Mouse (Mus musculus): ENCODE results near the gene Ahsa2. TPM values are rescaled to one million over a fixed set of nuclear protein-coding genes. Genes with fewer than 3 reads are reported as not detected.

Gene Ahsa2
- polyA plus RNA-seq (2017; shearing (Covaris generic)), result 92.7 TPM

DNA sequence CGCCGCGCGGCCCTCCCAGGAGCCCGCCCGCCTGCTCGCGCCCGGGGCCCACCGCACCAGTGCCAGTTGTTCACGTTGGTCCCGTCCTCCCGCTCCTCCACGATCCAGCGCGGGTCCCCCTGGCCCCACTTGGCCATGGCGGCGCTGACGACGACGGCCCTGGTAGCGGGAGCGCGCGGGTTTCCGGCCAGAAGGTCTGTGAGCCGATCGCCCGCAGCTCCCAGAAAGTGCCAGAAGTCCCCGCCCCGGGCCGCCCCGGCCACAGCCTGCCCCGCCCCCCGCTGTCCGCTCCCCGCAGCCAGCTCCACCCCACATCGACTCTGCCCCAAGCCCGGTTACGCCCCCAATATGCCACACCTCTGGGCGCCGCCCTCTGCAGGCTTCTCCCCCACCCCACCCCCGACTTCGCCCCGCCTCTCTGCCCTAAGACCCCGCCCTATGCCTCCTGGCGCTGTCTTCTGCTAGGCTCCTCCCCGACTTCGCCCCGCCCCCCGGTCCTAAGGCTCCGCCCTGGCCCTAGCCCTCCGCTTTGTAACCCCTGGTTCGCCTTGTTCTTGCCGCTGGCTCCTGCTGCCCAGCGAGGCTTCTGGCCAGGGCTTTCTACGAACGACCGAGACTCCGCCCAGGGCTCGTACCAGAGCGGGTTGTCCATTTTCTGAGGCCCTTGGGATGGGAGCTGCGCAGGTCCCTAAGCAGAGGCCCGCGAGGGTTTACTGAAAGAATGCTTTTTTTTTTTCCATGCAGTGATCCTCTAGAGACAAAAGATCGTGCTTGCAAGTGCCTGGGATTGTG lies at the start of gene Ahsa2:
Gene Ahsa2, minus strand, starts transcription at position 313 of the 792 bp plus-strand sequence.

DNA sequence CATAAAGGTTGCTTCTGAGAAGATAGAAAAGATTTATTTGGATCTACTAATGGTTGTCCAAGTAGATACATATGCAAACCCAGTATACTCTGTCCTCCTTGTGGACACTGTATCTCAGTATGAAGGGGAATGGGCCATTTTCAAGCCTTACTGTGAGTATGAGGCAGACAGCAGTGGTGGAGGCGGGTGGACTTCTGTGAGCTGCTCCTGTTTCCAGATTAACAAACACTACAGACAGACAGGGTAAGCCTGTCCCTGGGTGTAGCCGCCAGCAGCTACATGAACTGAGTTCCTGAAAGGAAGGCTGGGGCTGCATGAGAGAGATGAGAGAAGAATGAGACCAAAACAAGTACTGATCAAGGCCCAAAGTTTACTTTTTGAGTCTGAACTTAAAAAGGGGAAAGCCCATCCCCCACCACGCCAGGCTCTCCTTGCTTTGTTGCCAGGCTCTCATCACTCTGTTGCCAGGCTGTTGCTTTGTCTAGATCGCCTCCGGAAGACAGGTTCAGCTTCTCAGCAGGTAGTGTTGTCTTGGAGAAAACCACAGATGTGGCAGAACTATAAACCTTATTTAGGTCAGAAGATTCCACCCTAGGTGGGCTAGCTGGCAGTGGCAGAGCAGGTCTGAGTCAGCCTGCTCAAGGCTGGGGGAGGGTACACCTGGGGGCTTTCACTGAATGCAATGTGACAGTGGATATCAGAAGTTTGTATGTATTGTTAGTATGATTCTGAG lies 22.8 kb upstream of the Ahsa2 start, which contains the start of gene 1700093K21Rik:
Gene 1700093K21Rik, minus strand, starts transcription at position 683 of the 733 bp plus-strand sequence.

Other genes with a start within 250 kb of the Ahsa2 start
- gene Xpo1, start 242.0 kb downstream of the Ahsa2 start, polyA plus RNA-seq (2017; shearing (Covaris generic)), result 101 TPM
- gene Usp34, start 191.1 kb downstream of the Ahsa2 start, polyA plus RNA-seq (2017; shearing (Covaris generic)), result 19.7 TPM
- not detected for gene 1700093K21Rik, start 23.1 kb upstream of the Ahsa2 start, polyA plus RNA-seq (2017; shearing (Covaris generic))
- 0.62 TPM for gene 0610010F05Rik, start 135.6 kb upstream of the Ahsa2 start, polyA plus RNA-seq (2017; shearing (Covaris generic))
- 22.5 TPM for gene Pus10, start 167.6 kb upstream of the Ahsa2 start, polyA plus RNA-seq (2017; shearing (Covaris generic))
- gene Pex13, start 167.9 kb upstream of the Ahsa2 start, polyA plus RNA-seq (2017; shearing (Covaris generic)), result 30.3 TPM

Measured in activated CD4-positive, CD25-positive, alpha-beta regulatory T cell, adult 9 weeks (primary cell).